Mouse (Mus musculus) cortical plate, adult 2 months (tissue): ENCODE measurements at regions not wholly inside any gene's neighbourhood (a gene's known extent, or its start where the extent isn't known, plus 50 kb on each side); places are given as distances from the start of the nearest gene placed in this dataset.

Experiments
- CTCF ChIP-seq: fragments of 200-500 bp; IDR thresholded peaks from 2 replicates; pipeline ENCODE4 v1.5.1; 2011; ENCODE audit warnings: mild to moderate bottlenecking, control low read depth, low read length; ENCODE audit not compliant: insufficient read depth; ENCODE audit errors: extremely low read depth
- POLR2A ChIP-seq: fragments of 200-500 bp; IDR thresholded peaks from 2 replicates; pipeline ENCODE4 v1.6.1; 2011; ENCODE audit warnings: mild to moderate bottlenecking, low read length, control low read depth; ENCODE audit not compliant: insufficient read depth; ENCODE audit errors: extremely low read depth

DNA sequence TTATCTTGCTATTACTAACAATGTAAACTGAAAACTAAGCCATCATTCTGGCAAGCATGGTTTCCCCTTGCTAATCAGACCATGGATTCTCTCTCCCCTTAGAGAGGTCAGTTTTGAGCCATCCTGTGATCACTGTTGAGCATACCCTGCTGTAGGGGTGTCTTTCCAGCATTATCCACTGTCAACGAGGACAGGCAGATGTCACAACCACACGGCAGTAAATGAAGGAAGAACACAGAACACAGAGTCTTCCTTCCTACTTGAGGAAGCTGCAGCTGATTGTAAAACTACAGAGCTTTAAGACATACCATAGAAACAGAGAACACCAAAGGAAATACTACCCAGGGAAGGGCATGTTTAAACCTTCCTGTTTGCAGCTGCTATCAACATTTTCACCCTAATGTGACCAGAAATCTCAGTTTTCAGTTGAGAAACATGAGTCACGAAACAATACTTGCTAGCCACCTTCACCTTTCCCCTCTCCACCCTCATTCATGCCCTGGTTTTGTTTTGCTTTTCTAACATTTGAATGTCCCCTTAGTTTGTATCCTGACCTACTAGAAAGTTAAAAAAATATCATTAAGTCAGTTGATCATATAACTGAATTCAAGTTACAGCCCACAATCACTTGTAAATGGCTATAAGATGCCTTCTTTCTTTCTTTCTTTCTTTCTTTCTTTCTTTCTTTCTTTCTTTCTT is 356.8 kb upstream of the Cited2 start:
- TF ChIP-seq CTCF = no peak
- TF ChIP-seq POLR2A = no peak
